Mouse (Mus musculus) embryonic fibroblast, embryonic 13.5 days (primary cell): ENCODE results near the gene Ube4a.

Source experiments
- CTCF ChIP-seq: IDR thresholded peaks from 2 replicates; pipeline ENCODE4 v1.5.1; 2011; ENCODE audit warnings: mild to moderate bottlenecking, control low read depth, low read length, moderate library complexity, borderline replicate concordance; ENCODE audit not compliant: insufficient read depth
- POLR2A ChIP-seq: IDR thresholded peaks from 2 replicates; pipeline ENCODE4 v1.6.1; 2011; ENCODE audit warnings: low read depth, mild to moderate bottlenecking, control low read depth, low read length, moderate library complexity

GRCm38 (mm10) chr9:44888114-44888624 lies 77.2 kb downstream of the Ube4a start:
- no peak for TF ChIP-seq CTCF
- TF ChIP-seq POLR2A: no peak
